Mouse (Mus musculus) bone marrow, adult 2 months (tissue): ENCODE measurements around the gene Meioc. TPM values are rescaled to one million over a fixed set of nuclear protein-coding genes. Genes with fewer than 3 reads are reported as not detected.

Source experiments
- H3K27ac ChIP-seq: fragments of 200-500 bp; 2 replicates; pipeline ENCODE4 v1.5.1; 2012; ENCODE audit warnings: low read depth, mild to moderate bottlenecking, control low read depth, inconsistent platforms, low read length; ENCODE audit not compliant: control insufficient read depth, poor library complexity, insufficient read depth
- H3K4me1 ChIP-seq: fragments of 200-500 bp; 2 replicates; pipeline ENCODE4 v1.6.1; 2011; ENCODE audit warnings: low read length; ENCODE audit not compliant: control insufficient read depth, insufficient read depth
- H3K4me3 ChIP-seq: fragments of 200-500 bp; replicated peaks from 2 replicates; pipeline ENCODE3; 2011; ENCODE audit warnings: mild to moderate bottlenecking, low read depth, low read length, control low read depth; ENCODE audit not compliant: control insufficient read depth
- CTCF ChIP-seq: fragments of 200-500 bp; IDR thresholded peaks from 2 replicates; pipeline ENCODE4 v1.5.1; 2011; ENCODE audit warnings: low read length, control low read depth; ENCODE audit not compliant: control insufficient read depth, insufficient read depth
- POLR2A ChIP-seq: fragments of 200-500 bp; IDR thresholded peaks from 2 replicates; pipeline ENCODE4 v1.6.1; 2011; ENCODE audit warnings: low read depth, mild to moderate bottlenecking, control low read depth, low read length, borderline replicate concordance; ENCODE audit not compliant: control insufficient read depth
- WGBS: fragments of 180-500 bp; shearing (Covaris S2); methylation state at CpG from one replicate; pipeline ENCODE4 v1.1.7; 2018; 5-methylcytosine and 5-hydroxymethylcytosine counted together
- polyA plus RNA-seq: library from polyadenylated mRNA; stranded (reverse); fragments of >200 nt; gene quantifications from 2 replicates; pipeline ENCODE4 v1.2.4, GENCODE M21; 2011; ENCODE audit warnings: low replicate concordance; ENCODE audit not compliant: missing spikeins, insufficient read depth, insufficient read length

The Meioc gene
- polyA plus RNA-seq, 1 experiment: not detected

DNA sequence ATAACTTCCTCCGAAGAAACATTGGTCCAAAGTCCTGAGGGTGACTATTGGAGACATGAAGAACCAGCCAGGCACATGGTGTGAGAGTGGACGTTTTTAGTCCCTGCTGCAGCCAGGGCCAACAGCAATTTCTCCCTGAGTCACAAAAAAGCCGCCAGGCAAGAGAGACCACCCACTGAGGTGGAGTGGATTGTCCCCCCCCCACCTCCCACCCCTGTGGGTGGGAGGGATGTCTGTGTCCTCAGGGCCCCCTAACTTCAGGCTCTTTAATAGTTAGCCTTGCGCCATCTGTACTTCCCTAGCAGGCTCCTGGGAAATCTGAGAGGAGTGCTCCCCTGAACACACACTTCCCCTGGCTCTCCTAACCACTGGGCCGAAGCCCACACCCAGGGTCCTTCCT lies 32.3 kb upstream of the Meioc start:
- Histone ChIP-seq H3K27ac (no peak overlapping the region), H3K4me1 (no peaks in the 10 kb centered on the region), H3K4me3 (no peak overlapping the region)
- WGBS: 76% methylated on average over 5 of the region's 5 CpGs
- TF ChIP-seq CTCF: no peak
- TF ChIP-seq POLR2A: no peak

DNA sequence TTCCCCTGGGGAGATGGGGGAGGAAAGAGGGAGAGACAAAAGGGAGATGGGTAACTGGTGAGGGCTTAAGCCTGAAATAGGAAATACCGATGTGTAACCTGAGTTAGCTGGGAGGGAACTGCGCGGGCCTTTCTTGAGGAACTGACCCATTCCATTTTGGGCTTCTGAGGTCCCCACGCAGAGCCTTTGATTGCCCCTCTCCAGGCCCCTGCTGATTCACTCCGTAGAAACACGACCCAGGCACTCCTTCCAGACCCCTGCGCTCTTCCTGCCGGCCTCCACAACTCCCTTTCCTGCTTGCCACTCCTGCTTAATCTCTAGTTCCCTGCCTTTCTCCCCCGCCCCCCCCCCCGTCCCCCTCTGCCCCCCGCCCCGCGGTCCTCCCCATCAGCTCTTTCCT lies 30.8 kb upstream of the Meioc start:
- no peaks in the 10 kb centered on the region for H3K4me1 ChIP-seq
- 11% methylated on average over 12 of the region's 13 CpGs for WGBS
- no peak overlapping the region for H3K27ac ChIP-seq
- TF ChIP-seq POLR2A (no peak), CTCF (no peak)
- no peak overlapping the region for H3K4me3 ChIP-seq

DNA sequence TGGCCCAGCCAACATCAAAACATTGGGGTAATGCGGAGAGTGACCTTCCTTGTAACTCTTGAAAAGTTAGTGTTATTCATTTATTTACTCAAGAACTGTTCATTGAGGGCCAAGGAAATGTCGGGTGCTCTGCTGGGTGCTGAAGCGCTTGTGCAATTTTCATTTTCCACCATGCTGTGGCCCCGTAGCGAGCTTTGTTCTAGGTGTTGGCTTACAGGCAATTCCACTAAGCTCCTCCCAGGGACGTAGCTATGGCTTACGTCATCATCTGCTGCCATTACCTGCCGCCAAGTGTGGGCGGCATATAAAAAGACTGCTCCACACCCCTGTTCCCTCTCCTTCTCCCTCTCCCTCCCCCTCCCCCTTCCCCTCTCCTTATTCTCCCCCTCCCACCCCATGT lies 30.1 kb upstream of the Meioc start:
- H3K4me1 ChIP-seq: no peaks in the 10 kb centered on the region
- no peak overlapping the region for H3K4me3 ChIP-seq
- 35% methylated on average over 9 of the region's 9 CpGs for WGBS
- no peak overlapping the region for H3K27ac ChIP-seq
- TF ChIP-seq POLR2A (no peak), CTCF (no peak)

DNA sequence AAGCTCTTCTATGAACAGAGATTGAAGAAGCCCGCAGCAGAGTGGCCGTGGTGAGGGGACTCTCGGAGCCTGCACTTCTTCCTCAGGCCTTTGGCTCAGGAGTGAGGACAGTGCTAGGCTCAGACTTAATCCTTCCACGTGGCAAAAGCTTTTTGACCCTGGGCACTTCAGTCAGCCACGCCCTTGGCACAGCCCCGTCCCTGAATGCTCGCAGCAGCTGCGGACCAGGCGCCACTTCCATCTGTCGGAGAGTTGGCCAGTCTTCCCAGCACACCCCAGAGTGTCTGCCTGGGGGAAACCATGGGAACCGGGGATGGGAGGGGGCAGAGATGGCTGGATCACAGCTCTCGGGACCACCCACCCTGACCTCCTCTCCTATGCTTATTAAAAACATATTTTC lies 26.6 kb upstream of the Meioc start:
- no peak overlapping the region for H3K27ac ChIP-seq
- no peaks in the 10 kb centered on the region for H3K4me1 ChIP-seq
- TF ChIP-seq CTCF: no peak
- TF ChIP-seq POLR2A: no peak
- no peak overlapping the region for H3K4me3 ChIP-seq
- WGBS: 69% methylated on average over 12 of the region's 12 CpGs

DNA sequence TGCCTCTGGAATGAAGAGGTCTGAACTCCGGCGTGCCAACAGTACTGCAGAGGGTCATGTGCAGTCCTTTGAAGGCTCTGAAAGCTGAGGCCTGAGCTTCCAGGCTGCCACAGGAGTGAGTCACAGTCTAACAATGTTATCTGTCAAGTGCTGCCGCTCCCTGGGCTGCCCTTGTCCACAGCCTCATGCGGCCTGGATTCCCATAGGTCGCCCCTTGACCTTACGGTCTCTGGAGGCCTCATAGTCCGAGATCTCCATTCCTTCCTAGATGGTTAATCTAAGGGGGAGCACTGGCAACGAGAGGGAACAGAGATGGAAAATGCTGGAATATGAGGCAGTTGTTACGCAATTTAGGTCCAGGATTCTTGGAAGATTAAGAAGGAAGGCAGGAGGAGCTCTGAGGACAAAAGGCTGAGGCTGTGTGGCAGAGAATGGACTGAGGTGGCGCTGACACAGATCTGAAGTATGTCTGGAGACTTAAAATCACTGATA lies 19.6 kb upstream of the Meioc start:
- WGBS: 77% methylated on average over 10 of the region's 10 CpGs
- Histone ChIP-seq H3K4me3 (no peak overlapping the region), H3K4me1 (no peaks in the 10 kb centered on the region), H3K27ac (no peak overlapping the region)
- TF ChIP-seq CTCF (no peak), POLR2A (no peak)

DNA sequence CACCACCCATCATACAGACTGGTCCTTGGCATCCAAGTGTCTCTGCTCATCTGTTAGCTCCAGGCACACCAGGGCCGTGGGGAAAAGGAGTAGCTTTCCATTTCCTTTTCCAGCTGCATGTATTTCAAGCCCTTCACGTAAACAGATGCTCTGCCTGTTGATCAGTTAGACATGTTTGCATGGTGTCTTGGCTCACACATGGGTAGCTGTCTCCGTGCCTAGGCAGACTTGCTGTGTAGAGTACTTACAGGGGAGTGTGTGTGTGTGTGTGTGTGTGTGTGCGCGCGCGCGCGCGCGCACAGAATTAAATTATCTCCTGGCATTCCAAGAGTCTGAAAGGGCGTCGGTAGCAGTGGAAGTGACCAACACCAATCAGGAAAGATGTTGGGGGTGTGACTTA lies 17.3 kb upstream of the Meioc start:
- no peak overlapping the region for H3K27ac ChIP-seq
- TF ChIP-seq CTCF (no peak), POLR2A (no peak)
- WGBS: 86% methylated on average over 13 of the region's 13 CpGs
- no peaks in the 10 kb centered on the region for H3K4me1 ChIP-seq
- H3K4me3 ChIP-seq: no peak overlapping the region

DNA sequence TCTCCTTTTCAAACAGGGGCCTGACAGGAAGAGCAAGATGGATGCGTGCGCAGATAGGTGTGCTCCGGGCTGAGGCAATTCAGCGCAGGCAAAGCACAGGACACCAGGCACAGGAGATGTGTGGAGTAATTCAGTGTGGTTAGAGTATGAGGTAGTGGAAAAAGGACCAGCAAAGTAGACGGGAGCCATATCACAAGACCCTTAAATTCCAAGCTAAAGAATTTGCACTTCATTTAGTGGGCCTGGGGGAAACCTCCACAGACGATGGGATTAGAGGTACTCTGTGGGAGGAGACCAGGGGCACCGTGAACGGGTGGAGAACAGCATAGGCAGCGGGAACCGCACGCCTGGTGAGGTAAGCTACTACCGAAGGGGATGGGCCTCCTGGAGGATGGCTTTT lies 15.6 kb upstream of the Meioc start:
- TF ChIP-seq CTCF (no peak), POLR2A (no peak)
- Histone ChIP-seq H3K4me3 (no peak overlapping the region), H3K27ac (no peak overlapping the region), H3K4me1 (no peaks in the 10 kb centered on the region)
- WGBS: 78% methylated on average over 12 of the region's 12 CpGs

DNA sequence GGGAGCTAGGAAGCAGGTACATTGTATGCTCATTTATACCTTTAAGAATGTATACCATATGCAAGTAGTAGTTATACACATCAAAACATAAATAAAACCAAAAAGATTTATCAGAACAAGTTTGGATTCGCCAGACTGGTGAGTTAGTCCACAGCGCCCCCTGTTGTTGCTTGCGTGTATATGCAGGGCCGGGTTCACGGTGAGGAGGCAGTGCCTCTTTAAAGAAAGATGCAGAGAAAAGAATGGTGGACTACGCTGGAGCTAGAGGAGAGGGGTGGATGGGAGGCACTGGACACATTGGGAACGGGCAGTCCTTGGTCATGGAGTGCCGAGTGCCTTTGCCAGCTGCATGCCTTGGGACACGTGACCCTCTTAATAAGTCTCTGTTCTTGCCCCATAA lies 12.1 kb upstream of the Meioc start:
- WGBS: 9% methylated on average over 9 of the region's 9 CpGs
- TF ChIP-seq CTCF (peak; percentile 65), POLR2A (no peak)
- no peak overlapping the region for H3K4me3 ChIP-seq

DNA sequence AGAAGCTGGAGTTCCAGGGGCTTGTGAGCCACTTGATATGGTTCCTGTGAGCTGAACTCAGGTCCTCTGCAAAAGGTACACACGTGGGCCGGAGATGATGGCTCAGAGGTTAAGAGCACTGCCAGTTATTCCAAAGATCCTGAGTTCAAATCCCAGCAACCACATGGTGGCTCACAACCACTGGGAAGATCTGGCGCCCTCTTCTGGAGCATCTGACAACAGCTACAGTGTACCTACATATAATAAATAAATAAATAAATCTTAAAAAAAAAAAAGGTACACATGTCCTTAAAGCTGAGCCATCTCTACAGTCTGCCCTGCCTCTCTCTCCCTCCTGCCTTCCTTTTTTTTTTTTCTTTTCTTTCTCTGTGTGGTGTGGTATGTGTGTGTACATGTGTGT lies 10.7 kb upstream of the Meioc start:
- WGBS: 68% methylated on average over 3 of the region's 3 CpGs

More for the DNA sequence above, 12.1 kb upstream of the Meioc start:
- Histone ChIP-seq H3K4me1 (no peaks in the 10 kb centered on the region), H3K27ac (no peak overlapping the region)

More for the DNA sequence above, 10.7 kb upstream of the Meioc start:
- Histone ChIP-seq H3K27ac (no peak overlapping the region), H3K4me1 (no peaks in the 10 kb centered on the region; the same call in 1 of the 2 replicates), H3K4me3 (no peak overlapping the region)
- TF ChIP-seq CTCF (no peak), POLR2A (no peak)
